Mouse (Mus musculus): Measurements from ENCODE around the gene Rgs12. TPM values are rescaled to one million over a fixed set of nuclear protein-coding genes. Genes with fewer than 3 reads are reported as not detected.
A peak's percentile ranks its signal among the peaks of the same experiment; 100 is the strongest.

Gene Rgs12
- polyA plus RNA-seq, 1 experiment from 2014 or later, result 16.2 TPM

- Histone ChIP-seq H3K4me2 (ENCODE audit: low read depth, low read length) (peak overlapping the region; percentile 28), H3K4me1 (ENCODE audit: control insufficient read depth, low read depth, low read length) (peaks cover 36% of the 10 kb centered on the region), H3K27ac (ENCODE audit: low read length) (peak overlapping the region; percentile 87), H3K27me3 (ENCODE audit: control insufficient read depth, insufficient read depth, low read depth, low read length) (no peaks in the 10 kb centered on the region), H3K9ac (ENCODE audit: low read depth, low read length) (peak overlapping the region; percentile 29), H3K4me3 (ENCODE audit: low read depth, low read length) (no peak overlapping the region), H3K9me3 (replicated peaks; ENCODE audit: control insufficient read depth, low read length) (no peaks in the 10 kb centered on the region; the same call in 1 of the 2 replicates), H3K36me3 (ENCODE audit: control insufficient read depth, insufficient read depth) (no peaks in the 10 kb centered on the region)
- WGBS (ENCODE audit: insufficient replicate concordance), result 28% methylated on average over 9 of the region's 9 CpGs
- peak; percentile 90 for ATAC-seq (ENCODE audit: low read depth)
Measured at GRCm38 (mm10) chr5:34930151-34930975, 18.9 kb upstream of the Rgs12 start.

DNA sequence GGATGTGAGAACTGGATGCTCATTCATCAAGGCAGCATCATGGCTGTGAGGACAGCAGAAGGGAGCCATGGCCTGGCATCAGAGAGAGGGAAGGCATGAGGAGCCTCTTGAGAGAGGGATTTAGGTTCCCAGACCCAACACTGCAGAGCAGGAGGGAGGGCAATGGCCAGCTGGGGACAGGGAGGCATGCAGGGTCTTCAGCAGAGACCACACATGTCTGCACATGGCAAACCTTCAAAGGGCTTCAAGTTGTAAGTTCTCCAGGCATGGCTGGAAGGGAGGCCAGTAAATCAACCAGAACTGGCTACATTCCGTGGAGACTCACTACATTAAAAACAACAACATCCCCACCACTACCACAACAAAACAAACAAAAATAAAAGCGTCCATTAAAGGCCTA lies 18.2 kb upstream of the Rgs12 start:
- Histone ChIP-seq H3K27me3 (ENCODE audit: control insufficient read depth, insufficient read depth, low read depth, low read length) (no peaks in the 10 kb centered on the region), H3K36me3 (ENCODE audit: control insufficient read depth, insufficient read depth) (no peaks in the 10 kb centered on the region), H3K9ac (ENCODE audit: low read depth, low read length) (peak overlapping the region; percentile 29), H3K4me3 (ENCODE audit: low read depth, low read length) (no peak overlapping the region), H3K27ac (ENCODE audit: low read length) (peak overlapping the region; percentile 87), H3K4me2 (ENCODE audit: low read depth, low read length) (peak overlapping the region; percentile 28; the same call in 1 of the 2 replicates), H3K9me3 (replicated peaks; ENCODE audit: control insufficient read depth, low read length) (no peaks in the 10 kb centered on the region; the same call in 1 of the 2 replicates), H3K4me1 (ENCODE audit: control insufficient read depth, low read depth, low read length) (peaks cover 36% of the 10 kb centered on the region)
- 61% methylated on average over 2 of the region's 2 CpGs for WGBS (ENCODE audit: insufficient replicate concordance)
- ATAC-seq (ENCODE audit: low read depth), result 0 out of 2 replicates have a peak, but pooled peaks have one; percentile 1

DNA sequence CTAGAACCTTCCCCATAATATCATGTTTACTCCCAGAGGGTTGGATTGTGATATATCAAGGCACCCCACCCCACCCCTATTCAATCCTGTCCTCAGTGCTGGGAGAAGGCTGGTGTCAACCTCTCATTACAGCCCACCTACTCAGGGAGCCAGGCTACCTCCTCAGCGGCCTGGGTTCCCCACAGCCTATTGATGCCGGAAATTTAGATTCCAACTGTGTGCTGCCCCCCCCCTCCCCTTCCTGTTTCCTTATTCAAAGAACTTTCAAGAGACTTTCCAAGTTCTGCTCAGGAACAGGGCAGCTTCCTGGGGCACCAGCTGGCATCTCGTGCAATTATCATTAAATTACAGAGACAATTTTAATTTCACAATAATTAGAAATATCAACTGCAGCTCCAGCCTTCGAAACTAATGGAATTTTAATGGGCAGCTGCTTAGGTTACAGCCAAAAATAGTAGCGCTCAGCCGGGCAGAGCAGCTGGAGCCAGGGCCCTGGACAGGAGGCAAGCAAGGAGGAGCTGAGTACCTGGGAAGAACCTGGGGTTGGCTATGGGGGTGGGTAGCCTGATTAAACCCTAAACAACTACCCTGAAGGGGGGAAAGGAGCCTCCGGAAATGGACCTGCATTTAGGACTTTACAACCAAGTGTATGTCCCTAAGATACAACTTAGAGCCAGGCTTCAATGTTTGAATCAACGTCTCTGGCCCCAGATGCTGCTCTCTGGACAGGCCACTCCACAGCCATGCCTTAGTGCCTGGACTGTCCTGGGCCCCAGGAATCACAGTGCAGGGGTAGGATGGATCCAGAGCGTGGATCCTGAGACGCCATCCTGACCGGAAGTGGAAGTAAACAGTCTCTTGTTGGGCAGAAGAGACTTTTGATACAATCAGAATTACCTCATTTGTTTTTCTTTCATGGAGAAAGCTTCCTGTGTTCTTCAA lies 17.5 kb upstream of the Rgs12 start:
- H3K9ac ChIP-seq (ENCODE audit: low read depth, low read length), result peak overlapping the region; percentile 29
- no peak for ATAC-seq (ENCODE audit: low read depth)
- no peaks in the 10 kb centered on the region for H3K9me3 ChIP-seq (replicated peaks; ENCODE audit: control insufficient read depth, low read length)
- no peak overlapping the region for H3K4me2 ChIP-seq (ENCODE audit: low read depth, low read length)
- WGBS (ENCODE audit: insufficient replicate concordance), result 51% methylated on average over 11 of the region's 11 CpGs
- H3K36me3 ChIP-seq (ENCODE audit: control insufficient read depth, insufficient read depth), result no peaks in the 10 kb centered on the region
- peak overlapping the region; percentile 87 for H3K27ac ChIP-seq (ENCODE audit: low read length)
- no peaks in the 10 kb centered on the region for H3K27me3 ChIP-seq (ENCODE audit: control insufficient read depth, insufficient read depth, low read depth, low read length)
- no peak overlapping the region for H3K4me3 ChIP-seq (ENCODE audit: low read depth, low read length)
- peaks cover 36% of the 10 kb centered on the region for H3K4me1 ChIP-seq (ENCODE audit: control insufficient read depth, low read depth, low read length)

DNA sequence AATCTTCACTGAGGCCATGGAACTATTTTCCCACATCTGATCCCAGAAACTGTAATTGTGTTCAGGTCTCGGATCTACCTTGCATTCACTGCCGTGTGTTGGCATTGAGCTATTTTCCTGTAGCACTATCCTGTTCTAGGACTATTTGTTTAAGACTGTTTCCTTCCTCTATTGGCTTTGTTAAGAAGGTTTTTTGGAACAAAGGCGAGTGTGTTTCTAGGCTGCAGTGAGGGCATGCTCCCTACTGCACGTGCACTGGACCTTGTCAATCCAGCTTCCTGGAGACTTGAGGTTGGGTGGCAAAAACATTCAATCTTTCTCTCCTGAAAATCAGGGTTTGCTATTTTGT lies 16.8 kb upstream of the Rgs12 start:
- H3K4me1 ChIP-seq (ENCODE audit: control insufficient read depth, low read depth, low read length), result peaks cover 36% of the 10 kb centered on the region
- WGBS (ENCODE audit: insufficient replicate concordance), result 53% methylated on average over 4 of the region's 4 CpGs
- H3K36me3 ChIP-seq (ENCODE audit: control insufficient read depth, insufficient read depth), result no peaks in the 10 kb centered on the region
- no peak for ATAC-seq (ENCODE audit: low read depth)
- H3K9me3 ChIP-seq (replicated peaks; ENCODE audit: control insufficient read depth, low read length), result no peaks in the 10 kb centered on the region
- H3K4me3 ChIP-seq (ENCODE audit: low read depth, low read length), result no peak overlapping the region
- H3K27ac ChIP-seq (ENCODE audit: low read length), result no peak overlapping the region
- no peak overlapping the region for H3K9ac ChIP-seq (ENCODE audit: low read depth, low read length)
- no peaks in the 10 kb centered on the region for H3K27me3 ChIP-seq (ENCODE audit: control insufficient read depth, insufficient read depth, low read depth, low read length)
- H3K4me2 ChIP-seq (ENCODE audit: low read depth, low read length), result no peak overlapping the region

DNA sequence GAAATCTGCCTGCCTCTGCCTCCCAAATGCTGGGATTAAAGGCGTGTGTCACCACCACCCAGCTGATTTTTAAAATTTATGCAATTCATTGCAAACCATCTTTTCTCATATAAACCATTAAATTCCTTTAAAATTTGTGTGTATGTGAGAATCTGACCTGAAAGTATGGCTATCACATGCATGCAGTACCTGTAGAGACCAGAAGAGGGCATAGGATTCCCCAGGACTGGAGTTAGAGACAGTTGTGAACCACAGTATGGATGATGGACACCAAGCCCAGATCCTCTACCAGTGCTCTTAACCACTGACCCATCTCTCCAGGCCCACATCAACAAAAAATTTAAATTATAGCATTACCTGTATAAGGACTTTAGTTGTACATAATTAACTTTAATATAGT lies 15.8 kb upstream of the Rgs12 start:
- H3K4me1 ChIP-seq (ENCODE audit: control insufficient read depth, low read depth, low read length), result peaks cover 36% of the 10 kb centered on the region
- H3K36me3 ChIP-seq (ENCODE audit: control insufficient read depth, insufficient read depth), result no peaks in the 10 kb centered on the region
- no peak overlapping the region for H3K9ac ChIP-seq (ENCODE audit: low read depth, low read length)
- ATAC-seq (ENCODE audit: low read depth), result no peak
- H3K9me3 ChIP-seq (replicated peaks; ENCODE audit: control insufficient read depth, low read length), result no peaks in the 10 kb centered on the region
- 59% methylated on average over 1 of the region's 1 CpGs for WGBS (ENCODE audit: insufficient replicate concordance)
- no peak overlapping the region for H3K4me3 ChIP-seq (ENCODE audit: low read depth, low read length)
- H3K27ac ChIP-seq (ENCODE audit: low read length), result no peak overlapping the region
- no peak overlapping the region for H3K4me2 ChIP-seq (ENCODE audit: low read depth, low read length)
- H3K27me3 ChIP-seq (ENCODE audit: control insufficient read depth, insufficient read depth, low read depth, low read length), result no peaks in the 10 kb centered on the region

GRCm38 (mm10) chr5:34941710-34942470 lies 7.4 kb upstream of the Rgs12 start:
- Histone ChIP-seq H3K36me3 (ENCODE audit: control insufficient read depth, insufficient read depth) (no peaks in the 10 kb centered on the region), H3K9me3 (replicated peaks; ENCODE audit: control insufficient read depth, low read length) (no peaks in the 10 kb centered on the region), H3K4me1 (ENCODE audit: control insufficient read depth, low read depth, low read length) (peaks cover 4% of the 10 kb centered on the region; the same call in 1 of the 2 replicates), H3K4me2 (ENCODE audit: low read depth, low read length) (no peak overlapping the region), H3K4me3 (ENCODE audit: low read depth, low read length) (no peak overlapping the region), H3K27ac (ENCODE audit: low read length) (no peak overlapping the region), H3K9ac (ENCODE audit: low read depth, low read length) (no peak overlapping the region), H3K27me3 (ENCODE audit: control insufficient read depth, insufficient read depth, low read depth, low read length) (no peaks in the 10 kb centered on the region)
- 70% methylated on average over 10 of the region's 10 CpGs for WGBS (ENCODE audit: insufficient replicate concordance)
- no peak for ATAC-seq (ENCODE audit: low read depth)

- H3K4me3 ChIP-seq (ENCODE audit: low read depth, low read length), result no peak overlapping the region
- H3K9me3 ChIP-seq (replicated peaks; ENCODE audit: control insufficient read depth, low read length), result no peaks in the 10 kb centered on the region
- no peak overlapping the region for H3K4me2 ChIP-seq (ENCODE audit: low read depth, low read length)
- H3K27me3 ChIP-seq (ENCODE audit: control insufficient read depth, insufficient read depth, low read depth, low read length), result no peaks in the 10 kb centered on the region
- no peak overlapping the region for H3K9ac ChIP-seq (ENCODE audit: low read depth, low read length)
- H3K4me1 ChIP-seq (ENCODE audit: control insufficient read depth, low read depth, low read length), result peaks cover 7% of the 10 kb centered on the region
- WGBS (ENCODE audit: insufficient replicate concordance), result 20% methylated on average over 3 of the region's 3 CpGs
- ATAC-seq (ENCODE audit: low read depth), result no peak
- no peaks in the 10 kb centered on the region for H3K36me3 ChIP-seq (ENCODE audit: control insufficient read depth, insufficient read depth)
- no peak overlapping the region for H3K27ac ChIP-seq (ENCODE audit: low read length)
Measured at GRCm38 (mm10) chr5:34943428-34943827, 5.8 kb upstream of the Rgs12 start.

DNA sequence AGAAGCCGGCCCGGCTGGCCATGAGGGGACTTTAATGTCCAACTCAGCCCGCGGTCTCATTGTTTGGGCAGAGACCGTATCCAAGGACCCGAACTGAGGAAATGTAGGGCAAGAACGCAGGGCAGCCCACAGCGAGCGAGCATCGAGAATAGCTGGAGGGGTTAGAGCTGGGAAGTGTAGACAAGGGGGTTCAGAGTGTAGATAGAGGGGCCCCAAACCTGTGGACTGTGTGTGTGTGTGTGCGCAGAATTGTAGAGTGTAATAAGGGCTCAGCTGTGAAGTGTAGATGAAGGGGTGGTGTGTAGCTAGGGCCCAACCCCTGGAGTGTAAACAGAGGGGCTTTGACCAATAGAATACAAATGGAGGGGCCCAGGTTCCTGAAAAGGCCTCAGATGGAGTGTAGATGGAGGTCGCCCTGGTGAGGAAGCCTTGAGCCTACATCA lies 545 bp downstream of the Rgs12 start:
- WGBS (ENCODE audit: insufficient replicate concordance), result 6% methylated on average over 12 of the region's 12 CpGs
- Histone ChIP-seq H3K4me2 (ENCODE audit: low read depth, low read length) (peak overlapping the region; percentile 94), H3K9ac (ENCODE audit: low read depth, low read length) (peak overlapping the region; percentile 92), H3K4me1 (ENCODE audit: control insufficient read depth, low read depth, low read length) (peaks cover 22% of the 10 kb centered on the region), H3K36me3 (ENCODE audit: control insufficient read depth, insufficient read depth) (no peaks in the 10 kb centered on the region), H3K27me3 (ENCODE audit: control insufficient read depth, insufficient read depth, low read depth, low read length) (no peaks in the 10 kb centered on the region), H3K4me3 (ENCODE audit: low read depth, low read length) (peak overlapping the region; percentile 80), H3K9me3 (replicated peaks; ENCODE audit: control insufficient read depth, low read length) (no peaks in the 10 kb centered on the region), H3K27ac (ENCODE audit: low read length) (peak overlapping the region; percentile 82)
- ATAC-seq (ENCODE audit: low read depth), result peak; percentile 2; the same call in 1 of the 2 replicates

Data from liver, embryonic 16.5 days (tissue).